9 mouse cellular contexts compared by ENCODE assay signal in genomic region chr3:121915191-121915590, GRCm38 (mm10). TPM values are rescaled to one million over a fixed set of nuclear protein-coding genes. Genes with fewer than 3 reads are reported as not detected.
DNase-seq lines count a peak whose midpoint lies in the region; ATAC-seq and TF ChIP-seq lines count a peak whose summit lies in the region.
"Had no signal": no experiment of that assay in that cellular context is flagged by ENCODE, and none has a peak within 500 bp of the region (broad histone marks: within the 10 kb centered on the region; RNA-seq: fewer than 3 reads in every experiment).

No protein-coding gene starts in this region.

- H3K79me2 ChIP-seq in liver, adult 2 months (ENCODE audit: control insufficient read depth, insufficient read depth, low read length) = no peaks in the 10 kb centered on the region

- no peaks in the 10 kb centered on the region for H3K9me3 ChIP-seq in liver, embryonic 11.5 days (ENCODE audit: control insufficient read depth, low read length)

- no peaks in the 10 kb centered on the region for H3K27me3 ChIP-seq in liver, adult 2 months (ENCODE audit: control insufficient read depth, insufficient read depth, low read length)
- H3K27me3 ChIP-seq in liver, embryonic 11.5 days (replicated peaks; ENCODE audit: control insufficient read depth, insufficient read depth, low read length) = no peaks in the 10 kb centered on the region

- 66% methylated on average over 6 of the region's 6 CpGs for WGBS in liver, adult 2 months
- WGBS in liver, embryonic 11.5 days = 74% methylated on average over 6 of the region's 6 CpGs

- no peaks in the 10 kb centered on the region for H3K36me3 ChIP-seq in liver, adult 2 months (ENCODE audit: control insufficient read depth, insufficient read depth, low read length)
- no peaks in the 10 kb centered on the region for H3K36me3 ChIP-seq in liver, embryonic 11.5 days (ENCODE audit: control insufficient read depth, insufficient read depth, low read length)

- no peak for TF ChIP-seq CTCF in liver, adult 2 months (IDR thresholded peaks at IDR 0.05; ENCODE audit: low read depth, low read length)

- peaks cover 10% of the 10 kb centered on the region for H3K4me1 ChIP-seq in liver, adult 2 months (ENCODE audit: control insufficient read depth, insufficient read depth, low read length)
- H3K4me1 ChIP-seq in liver, embryonic 11.5 days (replicated peaks; ENCODE audit: control insufficient read depth, insufficient read depth, low read length) = peaks cover 7% of the 10 kb centered on the region; the same call in 1 of the 2 replicates

- no peak for TF ChIP-seq POLR2A in liver, adult 2 months (IDR thresholded peaks at IDR 0.05; ENCODE audit: extremely low read depth, insufficient read depth, low read length)

- DNase-seq in liver, adult 2 months (ENCODE audit: extremely low read depth, low read depth, low spot score) = peak; percentile 43
- no peak for DNase-seq in liver, embryonic 11.5 days (ENCODE audit: low spot score)
- peak; percentile 74 to 80 for DNase-seq in heart, adult 9 months (ENCODE audit: low spot score in 2 of 2)
- DNase-seq in kidney, adult 8-10 months = peak; percentile 52 to 70
- peak; percentile 51 for DNase-seq in skeletal muscle tissue, adult 2 months (ENCODE audit: low read depth, low spot score)
- DNase-seq in cerebellum, postnatal 25 days = no peak
- DNase-seq in cerebellum, adult 9-10 months = no peak
- DNase-seq: retina, postnatal 1 day had no signal

- H3K4me2 ChIP-seq in liver, embryonic 11.5 days = no peak overlapping the region

- peak overlapping the region; percentile 87 for H3K27ac ChIP-seq in liver, adult 2 months (replicated peaks; ENCODE audit: insufficient read depth, low read depth, low read length)
- H3K27ac ChIP-seq in liver, embryonic 11.5 days (ENCODE audit: low read depth, low read length) = no peak overlapping the region

- no peak overlapping the region for H3K9ac ChIP-seq in liver, adult 2 months (ENCODE audit: low read depth, low read length)
- no peak overlapping the region for H3K9ac ChIP-seq in liver, embryonic 11.5 days (ENCODE audit: low read depth, low read length)

- H3K4me3 ChIP-seq in liver, adult 2 months (ENCODE audit: insufficient read depth, low read depth, low read length) = no peak overlapping the region
- no peak overlapping the region for H3K4me3 ChIP-seq in liver, embryonic 11.5 days (ENCODE audit: low read depth, low read length)

- no peak for ATAC-seq in liver, embryonic 11.5 days (replicated peaks; ENCODE audit: low FRiP score)
- no peak for ATAC-seq in megakaryocyte-erythroid progenitor cell, adult 5-6 weeks (replicated peaks; ENCODE audit: low FRiP score, low TSS enrichment, poor library complexity, severe bottlenecking)

RNA-seq across cellular contexts. Expression of gene Arhgap29, which starts 37.1 kb away (rescaled TPM):
- 60.5 and 68.4 TPM in 2 replicates for total RNA-seq in liver, adult 2 months (2014; rRNA removed)
- 12.2 and 16.4 TPM in 2 replicates for polyA plus RNA-seq in liver, adult 2 months (2012; rRNA removed)
- polyA plus RNA-seq in liver, embryonic 11.5 days (2014; fragmentation: Nextera tagmentation; extraction: Ambion mirVana) = 24.1 and 25.5 TPM in 2 replicates
- total RNA-seq in megakaryocyte-erythroid progenitor cell, adult 5-6 weeks (2014; fragmentation: Nextera tagmentation) = 7.1 TPM in 1 of 2 replicates, not detected in the other
- 1.1 and 1.8 TPM in 2 replicates for total RNA-seq in megakaryocyte-erythroid progenitor cell, adult 5-6 weeks (2017)

Comparison
In these comparisons a context has a peak if more than half of its experiments do, and no peak if none do; other contexts are left out.
1. DNase-seq: peak in liver, adult 2 months (single experiment), heart, adult 9 months (2 of 2), kidney, adult 8-10 months (2 of 2) and skeletal muscle tissue, adult 2 months (single experiment); none in liver, embryonic 11.5 days (single experiment), cerebellum, postnatal 25 days (0 of 2) and cerebellum, adult 9-10 months (single experiment).